Mouse (Mus musculus): ENCODE measurements around the gene Styx. TPM values are rescaled to one million over a fixed set of nuclear protein-coding genes. Genes with fewer than 3 reads are reported as not detected.
"Not testable (repeated sequence)": the region's sequence is repeated elsewhere in the genome, so short reads cannot be mapped to it uniquely, and the experiment has no call there.

Gene Styx
- total RNA-seq, 2 experiments from 2014 or later = 14.7 to 16.8 TPM

- no peak for DNase-seq (ENCODE audit: low spot score in 2 of 2)
- intact Hi-C loops (cut with DNase I) = no loop called here
Observed at GRCm38 (mm10) chr14:45329018-45329588, 21.8 kb upstream of the Styx start.

GRCm38 (mm10) chr14:45329589-45330181 is 21.2 kb upstream of the Styx start, which contains the start of gene Psmc6:
TSS of gene Psmc6 (plus strand) at chr14:45329788.
- intact Hi-C loops (cut with DNase I) = no loop called here
- peak; percentile 91 to 95 for DNase-seq (ENCODE audit: low spot score in 2 of 2)

GRCm38 (mm10) chr14:45364211-45365195 is 13.6 kb downstream of the Styx start:
- peak in 1 of 2 experiments; percentile 20 for DNase-seq (ENCODE audit: low spot score in 2 of 2)
- intact Hi-C loops (cut with DNase I) = no loop called here

- DNase-seq (ENCODE audit: low spot score in 2 of 2) = no peak
- intact Hi-C loops (cut with DNase I) = no loop called here
Observed at GRCm38 (mm10) chr14:45365196-45365587, 14.3 kb downstream of the Styx start.

DNA sequence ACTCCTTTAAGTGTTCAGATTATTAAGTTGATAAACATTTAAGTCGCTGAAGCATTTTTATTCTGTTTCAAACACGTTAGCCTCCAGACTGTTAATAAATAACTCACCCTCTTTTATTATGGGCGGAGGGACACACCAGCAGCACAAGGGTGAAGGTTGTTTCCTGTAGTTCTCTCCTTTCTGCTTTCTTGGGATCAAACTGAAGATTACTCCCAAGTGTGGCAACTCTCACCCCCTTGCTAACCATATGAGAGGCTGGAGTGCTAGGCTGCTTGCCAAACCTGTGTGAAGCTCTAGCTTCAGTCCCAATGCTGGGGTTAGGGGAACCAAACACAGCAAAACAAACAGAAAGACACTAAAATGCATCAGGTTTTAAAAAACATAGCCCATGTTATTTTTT is 27.9 kb downstream of the Styx start:
- intact Hi-C loops (cut with DNase I) = no loop called here
- DNase-seq (ENCODE audit: low spot score in 2 of 2) = no peak

- intact Hi-C loops (cut with DNase I) = loop anchor here (5.0 kb wide), 1 partner anchor 33 kb away; no protein-coding TSS in a partner anchor
Observed at GRCm38 (mm10) chr14:45380756-45381155, 29.9 kb downstream of the Styx start.

DNA sequence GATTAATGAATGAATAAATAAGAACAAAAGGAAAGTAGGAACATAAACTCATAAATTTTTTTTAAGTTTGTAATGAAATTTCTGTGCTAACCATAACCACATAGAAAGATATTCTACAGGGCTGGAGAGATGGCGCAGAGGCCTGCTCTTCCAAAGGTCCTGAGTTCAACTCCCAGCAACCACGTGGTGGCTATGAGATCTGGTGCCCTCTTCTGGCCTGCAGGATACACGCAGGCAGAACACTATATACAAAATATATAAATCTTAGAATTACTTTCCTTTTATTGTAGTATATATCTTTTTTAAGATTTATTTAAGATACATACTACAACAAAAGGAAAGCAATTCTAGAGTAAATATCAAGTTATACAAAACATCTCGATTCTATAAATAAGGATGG is 32.0 kb downstream of the Styx start:
- no peak for DNase-seq (ENCODE audit: low spot score in 2 of 2)
- intact Hi-C loops (cut with DNase I) = loop anchor here (5.0 kb wide), 1 partner anchor 36 kb away; no protein-coding TSS in a partner anchor

More at GRCm38 (mm10) chr14:45380756-45381155, 29.9 kb downstream of the Styx start:
- peak in 1 of 2 experiments; percentile 22 for DNase-seq (ENCODE audit: low spot score in 2 of 2)

- DNase-seq (ENCODE audit: low spot score in 2 of 2) = no peak
- intact Hi-C loops (cut with DNase I) = no loop called here
Observed at GRCm38 (mm10) chr14:45385596-45385995, 34.7 kb downstream of the Styx start.

DNA sequence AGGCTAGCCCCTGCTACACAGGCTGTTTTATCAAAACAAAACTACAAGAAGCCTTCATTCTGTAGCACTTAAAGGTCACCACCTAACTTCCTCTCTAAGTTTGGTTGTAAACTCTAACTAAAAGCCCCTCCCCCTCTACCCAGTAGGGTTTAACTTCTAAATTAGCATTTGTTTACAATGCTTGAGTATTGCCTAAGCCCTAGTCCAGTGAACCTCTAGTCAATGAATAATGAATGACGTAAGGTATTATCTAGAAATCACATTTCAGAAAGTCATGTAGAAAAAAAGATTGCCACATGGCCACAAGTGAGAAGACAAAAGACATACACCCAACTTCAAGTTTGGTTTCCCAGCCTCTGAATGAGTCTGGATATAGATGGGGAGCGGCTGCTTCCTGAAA is 36.6 kb downstream of the Styx start:
- no peak for DNase-seq (ENCODE audit: low spot score in 2 of 2)
- intact Hi-C loops (cut with DNase I) = no loop called here

GRCm38 (mm10) chr14:45388345-45389181 is 37.7 kb downstream of the Styx start:
- intact Hi-C loops (cut with DNase I) = no loop called here
- peak; percentile 83 to 87 for DNase-seq (ENCODE audit: low spot score in 2 of 2)

GRCm38 (mm10) chr14:45389194-45389593 is 38.3 kb downstream of the Styx start:
- intact Hi-C loops (cut with DNase I) = no loop called here
- no peak for DNase-seq (ENCODE audit: low spot score in 2 of 2)

- intact Hi-C loops (cut with DNase I) = no loop called here
- DNase-seq (ENCODE audit: low spot score in 2 of 2) = no peak
Observed at GRCm38 (mm10) chr14:45399836-45400235, 48.9 kb downstream of the Styx start.

GRCm38 (mm10) chr14:45403651-45404050 is 52.8 kb downstream of the Styx start:
- no peak for DNase-seq (ENCODE audit: low spot score in 2 of 2)
- intact Hi-C loops (cut with DNase I) = no loop called here

DNA sequence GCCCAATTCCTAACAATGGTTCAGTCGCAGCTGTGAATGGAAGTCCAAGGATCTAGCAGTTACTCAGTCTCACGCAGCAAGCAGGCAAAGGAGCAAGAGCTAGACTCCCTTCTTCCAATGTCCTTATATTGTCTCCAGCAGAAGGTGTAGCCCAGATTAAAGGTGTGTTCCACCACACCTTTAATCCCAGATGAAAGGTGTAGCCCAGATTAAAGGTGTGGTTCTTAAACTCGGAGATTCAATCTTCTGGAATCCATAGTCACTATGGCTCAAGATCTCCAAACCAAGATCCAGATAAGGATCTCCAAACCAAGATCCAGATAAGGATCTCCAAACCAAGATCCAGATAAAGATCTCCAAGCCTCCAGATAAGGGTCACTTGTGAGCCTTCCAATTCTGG is 53.9 kb downstream of the Styx start, which contains the start of gene Gnpnat1:
Gene Gnpnat1 (minus strand): TSS at position 101 of the 400 bp plus-strand sequence.
- DNase-seq (ENCODE audit: low spot score in 2 of 2); intact Hi-C loops (cut with DNase I): not testable (repeated sequence)

DNA sequence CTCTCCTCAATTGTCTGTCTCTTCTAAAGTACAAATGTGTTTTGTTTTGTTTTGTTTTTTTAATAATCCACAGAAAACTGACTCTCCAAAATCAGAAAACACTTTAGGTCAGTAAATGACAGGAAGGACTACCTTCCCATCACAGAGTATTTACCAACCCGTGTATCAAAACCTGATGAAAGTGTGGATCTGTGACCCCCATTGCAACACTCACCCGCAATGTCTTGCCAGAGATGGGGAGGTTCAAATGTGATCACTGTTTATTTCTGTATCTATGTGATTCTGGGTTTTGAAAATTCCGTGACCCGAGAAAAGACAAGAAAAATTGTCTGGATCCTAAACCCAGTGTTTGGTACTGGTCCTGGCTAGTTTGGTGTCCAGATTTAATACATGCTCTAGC is 65.4 kb downstream of the Styx start:
- DNase-seq (ENCODE audit: low spot score in 2 of 2) = no peak
- intact Hi-C loops (cut with DNase I) = no loop called here

- intact Hi-C loops (cut with DNase I) = no loop called here
Observed at GRCm38 (mm10) chr14:45418553-45418952, 67.7 kb downstream of the Styx start.

DNA sequence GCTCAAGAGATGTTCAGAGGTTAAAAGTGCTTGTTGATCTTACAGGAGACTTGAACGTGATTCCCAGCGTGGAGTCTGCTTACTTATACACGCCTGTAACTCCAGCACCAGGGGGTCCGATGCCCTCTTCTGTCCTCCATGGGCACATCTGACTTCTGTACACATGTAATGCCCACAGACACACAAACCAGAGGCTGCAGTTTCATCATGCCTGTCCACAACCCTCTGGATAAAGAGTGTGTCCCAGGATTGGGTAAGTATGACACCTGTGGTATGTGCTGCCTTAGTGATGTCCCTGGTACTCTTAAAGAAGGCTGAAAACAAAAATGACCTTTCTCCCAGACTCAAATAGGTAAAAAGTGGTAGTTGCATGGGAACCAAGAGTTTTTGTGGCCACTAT is 68.4 kb downstream of the Styx start:
- intact Hi-C loops (cut with DNase I) = no loop called here

More at GRCm38 (mm10) chr14:45418553-45418952, 67.7 kb downstream of the Styx start:
- no peak for DNase-seq (ENCODE audit: low spot score in 2 of 2)

GRCm38 (mm10) chr14:45422371-45422770 is 71.5 kb downstream of the Styx start:
- intact Hi-C loops (cut with DNase I) = loop anchor here (2.0 to 5.0 kb wide), 4 partner anchors 120 to 350 kb away; no protein-coding TSS in a partner anchor
- peak in 1 of 2 experiments; percentile 20 for DNase-seq (ENCODE audit: low spot score in 2 of 2)

More for the DNA sequence above, 68.4 kb downstream of the Styx start:
- no peak for DNase-seq (ENCODE audit: low spot score in 2 of 2)

DNA sequence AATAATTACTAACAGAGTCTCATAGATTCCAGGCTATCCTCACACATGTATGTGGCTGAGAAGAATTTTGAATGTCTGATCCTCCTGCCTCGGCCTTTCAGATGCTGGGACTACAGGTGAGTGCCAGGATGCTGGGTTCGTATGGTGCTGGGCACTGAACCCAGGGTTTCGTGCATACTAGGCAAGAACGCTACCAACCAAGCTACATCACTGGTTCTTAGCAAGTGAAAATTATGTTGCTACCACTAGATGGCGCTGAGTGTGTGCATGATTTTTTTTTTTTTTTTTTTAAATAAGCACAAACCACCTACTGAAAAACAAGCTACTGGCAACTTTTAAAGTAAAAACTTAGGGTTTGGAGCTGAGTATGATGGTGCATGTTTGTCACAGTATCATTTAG is 72.3 kb downstream of the Styx start:
- DNase-seq (ENCODE audit: low spot score in 2 of 2) = peak; percentile 60 to 67
- intact Hi-C loops (cut with DNase I) = loop anchor here (2.0 to 5.0 kb wide), 4 partner anchors 119 to 349 kb away; no protein-coding TSS in a partner anchor
